Mouse (Mus musculus): ENCODE measurements around the gene Aldh1a2. TPM values are rescaled to one million over a fixed set of nuclear protein-coding genes. Genes with fewer than 3 reads are reported as not detected.
A peak's percentile ranks its signal among the peaks of the same experiment; 100 is the strongest.

Gene Aldh1a2
- 26.0 and 31.8 TPM in 2 replicates for polyA plus RNA-seq (2015; fragmentation: Nextera tagmentation; extraction: Ambion mirVana)

- Histone ChIP-seq H3K27me3 (peaks cover 68% of the 10 kb centered on the region), H3K9me3 (replicated peaks) (no peaks in the 10 kb centered on the region), H3K4me3 (replicated peaks) (peak within 1 kb of the TSS; percentile 43), H3K9ac (peak within 1 kb of the TSS; percentile 23), H3K4me1 (peaks cover 17% of the 10 kb centered on the region), H3K4me2 (replicated peaks) (peak within 1 kb of the TSS; percentile 86), H3K27ac (replicated peaks) (no peak within 1 kb of the TSS), H3K36me3 (no peaks in the 10 kb centered on the region)
- peak; percentile 80 for ATAC-seq (ENCODE audit: insufficient number of reproducible peaks, low FRiP score, low TSS enrichment, low read depth)
- 2% methylated on average over 81 of the region's 97 CpGs for WGBS
Observed at GRCm38 (mm10) chr9:71215248-71216035, at the start of gene Aldh1a2. TSS of gene Aldh1a2 (plus strand) at chr9:71215789.

- no peak overlapping the region for H3K4me3 ChIP-seq (replicated peaks)
- no peak overlapping the region for H3K4me2 ChIP-seq (replicated peaks)
- peaks cover 17% of the 10 kb centered on the region for H3K4me1 ChIP-seq
- no peaks in the 10 kb centered on the region for H3K27me3 ChIP-seq
- ATAC-seq (ENCODE audit: insufficient number of reproducible peaks, low FRiP score, low TSS enrichment, low read depth) = no peak
- no peaks in the 10 kb centered on the region for H3K9me3 ChIP-seq (replicated peaks)
- H3K27ac ChIP-seq (replicated peaks) = no peak overlapping the region
- H3K36me3 ChIP-seq = no peaks in the 10 kb centered on the region
- H3K9ac ChIP-seq = no peak overlapping the region
- 84% methylated on average over 5 of the region's 5 CpGs for WGBS
Observed at GRCm38 (mm10) chr9:71166019-71166705, 49.4 kb upstream of the Aldh1a2 start.

DNA sequence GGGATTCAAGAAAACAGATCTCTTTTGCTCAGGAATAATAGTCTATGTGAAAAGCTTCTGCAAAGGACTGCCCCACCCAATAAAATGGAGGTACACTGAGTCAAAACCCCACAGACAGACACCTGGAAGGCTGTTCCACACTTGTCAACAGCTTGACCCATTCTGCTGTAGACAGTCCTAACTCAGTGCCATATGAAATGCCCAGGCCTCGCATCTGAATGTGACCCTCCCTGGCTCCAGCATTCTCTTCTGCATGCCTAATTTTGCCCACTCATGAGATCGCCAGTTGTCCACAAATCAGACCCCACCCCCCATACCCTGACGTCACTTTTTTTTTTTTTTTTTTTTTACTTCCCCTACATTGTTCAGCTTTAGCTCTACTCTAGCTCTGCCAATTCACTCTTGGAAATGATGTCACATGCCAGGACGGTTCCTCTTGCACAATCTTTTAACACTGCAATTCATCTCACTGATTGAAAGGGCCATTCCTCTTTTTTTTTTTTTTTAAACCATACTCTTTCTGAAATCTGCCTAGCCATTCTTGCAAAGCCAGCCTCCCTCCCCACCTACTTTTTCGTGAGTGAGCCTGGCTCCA, 48.6 kb upstream of the Aldh1a2 start:
- Histone ChIP-seq H3K36me3 (no peaks in the 10 kb centered on the region), H3K9ac (no peak overlapping the region), H3K4me3 (replicated peaks) (no peak overlapping the region), H3K27me3 (no peaks in the 10 kb centered on the region), H3K4me2 (replicated peaks) (no peak overlapping the region), H3K9me3 (replicated peaks) (no peaks in the 10 kb centered on the region), H3K4me1 (peaks cover 17% of the 10 kb centered on the region), H3K27ac (replicated peaks) (peak overlapping the region; percentile 77; the same call in 1 of the 2 replicates)
- 57% methylated on average over 5 of the region's 5 CpGs for WGBS
- ATAC-seq (ENCODE audit: insufficient number of reproducible peaks, low FRiP score, low TSS enrichment, low read depth) = no peak

DNA sequence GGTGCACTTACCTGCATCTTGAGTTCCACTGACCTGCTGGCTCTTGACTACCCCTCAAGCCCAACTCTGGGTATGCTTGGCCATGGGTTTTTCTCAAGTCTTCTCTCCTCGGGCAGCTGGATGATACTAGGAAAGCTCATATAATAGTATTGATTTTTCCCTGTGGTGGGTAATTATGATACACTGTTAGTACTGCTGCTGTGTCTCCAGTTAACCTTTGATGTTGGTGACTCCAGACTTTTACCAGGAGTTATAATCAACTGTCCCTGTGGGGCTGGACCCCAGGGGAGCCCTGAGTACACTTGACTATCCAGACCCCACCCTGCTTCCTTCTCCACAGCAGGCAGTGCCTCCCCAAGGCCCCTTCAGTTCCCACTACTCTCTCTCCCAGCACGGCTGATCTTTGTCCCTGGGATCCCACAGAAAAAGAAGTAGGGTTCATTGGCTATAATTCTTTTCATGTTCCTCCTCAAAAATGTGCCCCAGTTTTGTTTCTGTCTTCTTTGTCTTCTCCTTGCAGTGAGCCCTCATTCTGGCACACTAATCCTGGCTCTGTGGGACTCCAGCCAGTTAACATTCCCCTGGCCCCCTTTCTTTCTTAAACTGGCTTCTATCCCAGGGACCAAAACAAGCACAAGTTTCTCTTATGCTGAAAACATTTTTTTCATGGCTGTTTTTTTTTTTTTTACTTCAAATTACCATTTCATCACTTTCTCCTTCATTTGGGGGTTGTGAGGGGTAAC, 47.9 kb upstream of the Aldh1a2 start:
- WGBS = 31% methylated on average over 2 of the region's 2 CpGs
- H3K27ac ChIP-seq (replicated peaks) = peak overlapping the region; percentile 77

DNA sequence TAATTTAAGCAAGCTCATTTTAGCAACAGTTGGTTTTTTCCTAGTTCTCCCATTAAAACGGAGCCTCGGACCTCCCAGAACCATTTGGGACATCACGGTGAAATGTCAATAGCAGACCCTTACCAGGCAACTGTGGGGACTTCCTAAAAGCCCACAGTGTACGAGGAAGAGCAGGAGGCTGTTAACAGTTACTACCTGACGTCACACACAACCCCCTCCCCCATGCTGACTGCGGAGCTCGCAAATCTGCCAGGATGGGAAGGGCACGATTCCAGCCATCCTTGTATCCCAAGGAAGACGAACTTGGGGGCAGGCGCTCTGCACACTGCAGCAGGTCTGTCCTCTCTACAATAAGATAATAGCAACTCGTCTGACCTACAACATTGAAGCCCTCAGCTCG, 47.1 kb upstream of the Aldh1a2 start, which contains the start of gene Aqp9:
Gene Aqp9, minus strand, starts transcription at position 172 of the 400 bp plus-strand sequence.
- Histone ChIP-seq H3K27ac (replicated peaks) (peak within 1 kb of the TSS; percentile 77), H3K4me3 (replicated peaks) (no peak within 1 kb of the TSS), H3K4me1 (peaks cover 17% of the 10 kb centered on the region), H3K4me2 (replicated peaks) (peak within 1 kb of the TSS; percentile 8; the same call in 1 of the 2 replicates), H3K9ac (no peak within 1 kb of the TSS), H3K36me3 (no peaks in the 10 kb centered on the region), H3K27me3 (no peaks in the 10 kb centered on the region), H3K9me3 (replicated peaks) (no peaks in the 10 kb centered on the region)
- ATAC-seq (ENCODE audit: insufficient number of reproducible peaks, low FRiP score, low TSS enrichment, low read depth) = no peak
- WGBS = 33% methylated on average over 12 of the region's 12 CpGs

More for the DNA sequence above, 47.9 kb upstream of the Aldh1a2 start:
- no peaks in the 10 kb centered on the region for H3K36me3 ChIP-seq
- no peak overlapping the region for H3K4me3 ChIP-seq (replicated peaks)
- no peak overlapping the region for H3K4me2 ChIP-seq (replicated peaks)
- ATAC-seq (ENCODE audit: insufficient number of reproducible peaks, low FRiP score, low TSS enrichment, low read depth) = no peak
- H3K9ac ChIP-seq = no peak overlapping the region
- H3K4me1 ChIP-seq = peaks cover 17% of the 10 kb centered on the region
- no peaks in the 10 kb centered on the region for H3K27me3 ChIP-seq
- no peaks in the 10 kb centered on the region for H3K9me3 ChIP-seq (replicated peaks)

DNA sequence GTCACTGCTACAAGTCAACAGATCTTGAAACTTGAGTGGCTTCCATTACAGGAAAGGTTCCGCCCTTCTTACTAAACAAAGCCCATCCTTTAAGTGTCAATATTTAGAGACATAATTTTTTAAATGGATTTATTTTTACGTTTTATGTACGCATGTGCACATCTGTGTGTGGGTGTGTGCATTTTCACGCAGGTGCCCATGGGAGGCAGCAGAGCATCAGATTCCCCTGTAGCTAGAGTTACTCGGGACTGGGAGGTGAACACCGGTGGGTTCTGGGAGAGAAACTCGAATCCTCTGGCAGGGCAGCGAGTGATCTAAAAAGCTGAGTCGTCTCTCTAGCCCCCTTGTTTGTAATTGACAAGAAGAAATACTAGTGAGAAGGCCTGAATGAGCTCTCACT, 42.1 kb upstream of the Aldh1a2 start:
- H3K9me3 ChIP-seq (replicated peaks) = no peaks in the 10 kb centered on the region
- no peak for ATAC-seq (ENCODE audit: insufficient number of reproducible peaks, low FRiP score, low TSS enrichment, low read depth)
- WGBS = 45% methylated on average over 9 of the region's 9 CpGs
- H3K9ac ChIP-seq = no peak overlapping the region
- no peak overlapping the region for H3K27ac ChIP-seq (replicated peaks)
- no peaks in the 10 kb centered on the region for H3K27me3 ChIP-seq
- H3K4me2 ChIP-seq (replicated peaks) = no peak overlapping the region
- H3K4me1 ChIP-seq = peaks cover 5% of the 10 kb centered on the region
- no peak overlapping the region for H3K4me3 ChIP-seq (replicated peaks)
- no peaks in the 10 kb centered on the region for H3K36me3 ChIP-seq

DNA sequence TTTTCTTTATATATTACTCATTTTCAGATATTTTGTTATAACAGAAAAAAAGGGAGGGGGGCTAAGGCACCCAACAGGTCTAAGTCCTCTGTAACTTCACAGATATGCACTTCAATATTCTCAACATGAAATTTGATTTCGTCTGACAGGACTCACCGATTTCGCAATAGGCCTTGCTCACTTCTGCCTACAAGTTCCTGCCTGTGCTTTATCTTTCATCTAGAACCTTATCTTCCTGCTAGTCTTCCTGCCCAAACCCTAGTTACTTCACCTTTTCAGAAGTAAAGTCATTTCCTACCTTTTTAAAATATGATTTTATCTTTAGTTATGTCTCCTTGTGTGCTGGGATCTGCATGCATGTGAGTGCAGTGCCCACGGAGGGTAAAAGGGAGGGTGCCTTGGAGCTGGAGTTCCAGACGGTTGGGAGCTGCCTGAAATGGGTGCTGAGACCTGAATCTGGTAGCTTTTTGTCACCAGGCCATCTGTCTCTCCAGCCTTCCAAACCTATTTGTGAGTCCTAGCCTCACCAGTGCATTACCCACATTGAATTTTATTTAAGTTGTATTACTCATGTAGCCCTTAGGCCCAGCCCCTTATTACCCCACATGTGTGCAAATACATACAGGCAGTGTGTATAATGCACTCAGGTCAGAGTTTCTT, 41.1 kb upstream of the Aldh1a2 start:
- H3K9ac ChIP-seq = no peak overlapping the region
- WGBS = 74% methylated on average over 5 of the region's 5 CpGs
- H3K4me1 ChIP-seq = no peaks in the 10 kb centered on the region
- no peak overlapping the region for H3K27ac ChIP-seq (replicated peaks)
- ATAC-seq (ENCODE audit: insufficient number of reproducible peaks, low FRiP score, low TSS enrichment, low read depth) = no peak
- no peak overlapping the region for H3K4me3 ChIP-seq (replicated peaks)
- no peaks in the 10 kb centered on the region for H3K36me3 ChIP-seq
- H3K4me2 ChIP-seq (replicated peaks) = no peak overlapping the region
- H3K27me3 ChIP-seq = no peaks in the 10 kb centered on the region
- no peaks in the 10 kb centered on the region for H3K9me3 ChIP-seq (replicated peaks)

- H3K4me1 ChIP-seq = no peaks in the 10 kb centered on the region
- H3K9me3 ChIP-seq (replicated peaks) = no peaks in the 10 kb centered on the region
- H3K9ac ChIP-seq = no peak overlapping the region
- ATAC-seq (ENCODE audit: insufficient number of reproducible peaks, low FRiP score, low TSS enrichment, low read depth) = no peak
- H3K4me2 ChIP-seq (replicated peaks) = no peak overlapping the region
- 92% methylated on average over 1 of the region's 1 CpGs for WGBS
- H3K36me3 ChIP-seq = no peaks in the 10 kb centered on the region
- H3K4me3 ChIP-seq (replicated peaks) = no peak overlapping the region
- H3K27me3 ChIP-seq = no peaks in the 10 kb centered on the region
- no peak overlapping the region for H3K27ac ChIP-seq (replicated peaks)
Observed at GRCm38 (mm10) chr9:71175686-71176085, 39.9 kb upstream of the Aldh1a2 start.

DNA sequence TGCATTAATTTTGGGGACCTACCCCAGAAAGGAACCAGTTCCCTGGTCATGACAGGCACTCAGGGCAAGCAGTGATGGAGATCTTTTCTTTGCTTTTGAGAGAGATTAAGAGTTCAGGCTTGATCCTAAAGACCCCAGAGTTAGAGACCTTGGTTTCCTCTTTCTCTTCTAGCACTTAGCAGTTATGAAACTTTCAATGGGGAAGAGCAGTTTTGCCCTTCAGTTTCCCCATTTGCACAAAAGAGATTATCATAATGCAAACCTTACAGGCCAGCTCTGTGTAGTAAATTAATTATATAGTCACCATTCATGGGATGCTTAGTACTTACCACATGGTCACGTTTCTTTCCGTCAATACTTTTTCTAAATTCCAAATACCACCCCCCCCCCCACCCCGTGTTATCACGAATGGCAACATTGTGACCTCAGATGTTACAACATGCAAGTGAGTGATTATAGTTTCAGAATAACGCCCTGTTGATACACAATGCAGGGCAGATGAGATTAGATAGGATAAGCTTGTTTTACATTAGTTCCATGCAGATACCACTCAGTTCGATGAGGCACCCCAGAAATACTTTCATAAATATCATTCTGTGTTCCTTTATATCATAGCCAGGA, 36.2 kb upstream of the Aldh1a2 start:
- WGBS = 72% methylated on average over 6 of the region's 6 CpGs

DNA sequence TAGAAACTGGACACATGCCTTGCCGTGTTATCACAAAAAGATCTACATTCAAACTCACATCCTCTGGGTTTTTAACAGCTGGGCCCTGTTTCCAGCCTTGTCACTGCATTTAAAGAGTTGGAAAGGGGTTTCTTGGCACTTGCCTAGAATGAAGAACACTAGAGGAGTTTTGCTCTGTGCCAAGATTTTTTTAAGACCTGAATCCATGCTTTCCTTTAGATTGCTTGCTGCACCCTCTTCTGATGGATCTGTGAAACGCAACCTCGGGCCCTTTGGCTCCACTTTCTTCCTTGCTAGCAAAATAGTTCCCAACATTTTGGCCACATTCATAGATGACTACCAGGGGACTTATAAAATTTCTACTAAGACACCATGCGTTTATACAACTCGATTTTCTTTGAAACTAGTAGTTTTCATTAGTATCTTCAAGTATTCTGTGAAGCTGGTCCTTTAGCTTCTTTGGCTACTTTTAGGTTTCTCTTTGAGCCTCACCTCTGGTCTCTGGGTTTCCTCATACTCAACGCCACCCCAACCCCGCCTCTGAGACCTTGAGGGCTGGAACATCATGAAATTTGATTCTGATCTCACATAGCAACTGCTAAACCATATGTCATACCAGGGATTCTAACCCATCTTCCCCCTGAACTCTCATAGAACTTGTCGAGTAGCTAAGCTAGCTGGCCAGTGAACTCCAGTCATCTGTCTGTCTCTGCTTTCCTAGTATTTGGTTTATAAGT, 35.5 kb upstream of the Aldh1a2 start:
- Histone ChIP-seq H3K27me3 (no peaks in the 10 kb centered on the region), H3K9me3 (replicated peaks) (no peaks in the 10 kb centered on the region), H3K9ac (no peak overlapping the region), H3K36me3 (no peaks in the 10 kb centered on the region), H3K4me2 (replicated peaks) (no peak overlapping the region), H3K4me3 (replicated peaks) (no peak overlapping the region), H3K4me1 (no peaks in the 10 kb centered on the region), H3K27ac (replicated peaks) (no peak overlapping the region)
- 63% methylated on average over 8 of the region's 8 CpGs for WGBS
- no peak for ATAC-seq (ENCODE audit: insufficient number of reproducible peaks, low FRiP score, low TSS enrichment, low read depth)

More for the DNA sequence above, 36.2 kb upstream of the Aldh1a2 start:
- Histone ChIP-seq H3K36me3 (no peaks in the 10 kb centered on the region), H3K27ac (replicated peaks) (no peak overlapping the region), H3K9ac (no peak overlapping the region), H3K27me3 (no peaks in the 10 kb centered on the region), H3K4me1 (no peaks in the 10 kb centered on the region), H3K4me2 (replicated peaks) (no peak overlapping the region), H3K9me3 (replicated peaks) (no peaks in the 10 kb centered on the region), H3K4me3 (replicated peaks) (no peak overlapping the region)
- no peak for ATAC-seq (ENCODE audit: insufficient number of reproducible peaks, low FRiP score, low TSS enrichment, low read depth)
